Mouse (Mus musculus) layer of hippocampus, adult 8-10 months (tissue): ENCODE results near the gene Ccdc117. TPM values are rescaled to one million over a fixed set of nuclear protein-coding genes. Genes with fewer than 3 reads are reported as not detected.
A peak's percentile ranks its signal among the peaks of the same experiment; 100 is the strongest.
"Not testable (repeated sequence)": the region's sequence is repeated elsewhere in the genome, so short reads cannot be mapped to it uniquely, and the experiment has no call there.

Source experiments
- DNase-seq, 2 experiments: peaks; one replicate each; pipeline ENCODE4 v3.0.0; 2022; ENCODE audit warnings: low spot score in 2 of 2
- total RNA-seq, 4 experiments: library from RNA; stranded (reverse); gene quantifications; 2 replicates each; pipeline ENCODE4 v1.2.4; 2022

Ccdc117 gene
- total RNA-seq, 4 experiments from 2014 or later: 13.3 to 18.4 (median 15.2) TPM

DNA sequence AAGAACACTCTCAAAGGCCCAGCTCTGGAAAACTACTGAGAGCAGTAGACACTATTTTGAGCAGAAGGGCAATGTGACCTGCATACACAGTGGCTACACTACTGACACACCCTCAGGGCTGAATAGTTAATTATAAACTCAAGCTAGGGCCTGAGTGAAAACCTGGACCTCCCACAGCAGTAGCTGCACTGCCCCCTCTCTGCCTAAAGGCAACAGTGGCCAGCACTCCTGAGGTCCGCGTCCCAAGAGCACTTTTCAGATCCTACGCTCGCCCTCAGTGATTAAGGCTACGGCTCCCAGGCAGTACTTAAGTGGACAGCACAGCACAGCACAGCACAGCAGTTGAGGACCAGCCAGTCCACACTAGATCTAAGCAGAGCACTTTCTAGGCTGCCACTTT lies 8.9 kb downstream of the Ccdc117 start:
- no peak for DNase-seq

DNA sequence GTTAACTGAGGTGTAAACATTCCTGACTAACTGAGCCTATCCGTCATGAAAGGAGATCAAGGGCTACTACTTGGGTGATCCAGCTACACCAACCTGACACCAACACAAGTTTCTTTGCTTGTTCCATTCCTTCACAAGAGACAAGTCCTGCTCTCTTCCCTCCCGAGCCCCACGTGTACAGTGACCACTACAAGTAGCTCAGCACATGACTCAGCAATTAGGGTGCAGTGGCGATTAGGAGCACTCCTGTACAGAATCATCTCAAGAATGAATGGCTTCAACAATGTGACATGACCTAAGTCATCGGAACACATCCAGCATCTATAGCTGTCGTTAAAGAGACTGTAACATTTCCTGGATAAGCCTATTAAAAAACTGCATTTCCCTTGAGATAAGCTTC lies 11.3 kb downstream of the Ccdc117 start:
- no peak for DNase-seq

DNA sequence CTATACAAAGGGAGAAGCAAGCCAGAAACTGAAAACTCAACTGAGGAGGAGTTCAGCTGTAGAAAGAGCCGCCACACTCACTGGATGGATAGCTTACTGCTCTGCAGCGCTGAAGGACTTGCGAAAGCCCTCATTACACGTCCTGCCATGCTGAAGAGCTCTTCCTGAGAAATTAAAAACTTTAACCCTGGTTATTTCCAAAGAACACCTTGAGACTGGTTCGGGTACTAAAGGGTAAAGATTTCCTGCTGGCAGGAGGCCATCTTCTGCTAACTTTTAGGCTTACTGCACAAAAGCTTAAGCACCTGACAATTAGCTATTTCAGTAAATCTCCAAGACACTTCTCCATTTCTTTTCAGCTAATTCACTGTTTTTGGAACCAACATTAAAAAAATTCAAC lies 11.8 kb downstream of the Ccdc117 start:
- no peak for DNase-seq

DNA sequence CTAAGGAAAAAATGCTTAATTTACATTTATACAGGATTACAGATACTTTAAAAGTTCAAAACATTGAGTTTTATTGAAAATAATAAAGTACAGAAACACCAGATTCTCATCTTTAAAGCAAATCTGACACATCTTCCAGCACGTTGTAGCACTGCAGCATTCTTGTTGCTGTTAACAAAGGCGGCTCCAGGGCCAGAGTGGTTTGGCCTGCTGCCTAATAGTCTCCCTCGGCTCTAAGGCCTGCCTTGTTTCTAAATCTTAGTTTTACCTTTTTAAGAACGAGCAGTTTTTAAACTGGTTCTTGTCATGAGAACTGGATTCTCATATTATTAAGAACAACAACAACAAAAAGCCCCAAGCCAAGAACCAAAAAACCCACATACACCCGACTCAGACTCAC lies 13.1 kb downstream of the Ccdc117 start:
- DNase-seq: no peak

DNA sequence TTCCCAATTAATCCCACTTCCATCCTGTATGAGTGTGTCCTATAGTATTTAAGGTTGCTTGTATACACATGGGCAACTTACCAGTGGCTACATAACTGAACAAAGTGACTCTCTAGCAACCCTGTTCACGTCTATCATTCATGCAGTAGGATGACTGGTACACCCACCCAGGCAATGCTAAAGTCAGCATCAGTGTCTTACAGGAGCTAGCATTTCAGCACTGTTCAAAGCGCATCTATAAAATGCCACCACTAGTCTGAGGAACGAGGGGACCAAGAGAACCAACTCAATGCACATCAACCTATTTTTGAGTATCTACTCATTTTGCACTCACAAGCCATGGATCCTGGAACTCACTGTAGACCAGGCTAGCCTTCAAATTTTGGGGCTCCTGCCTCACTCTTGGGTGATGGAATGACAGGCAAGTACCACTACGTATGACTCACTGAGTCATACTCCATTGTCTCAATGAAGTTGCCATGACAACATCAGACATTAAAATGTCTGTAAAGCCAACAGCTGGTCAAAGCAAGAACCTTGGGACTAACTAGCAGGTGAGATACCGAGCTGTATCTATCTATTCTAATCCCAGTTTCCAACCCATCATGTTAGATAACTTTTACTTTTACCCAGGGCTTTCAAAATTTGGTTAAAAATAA lies 14.0 kb downstream of the Ccdc117 start:
- no peak for DNase-seq

DNA sequence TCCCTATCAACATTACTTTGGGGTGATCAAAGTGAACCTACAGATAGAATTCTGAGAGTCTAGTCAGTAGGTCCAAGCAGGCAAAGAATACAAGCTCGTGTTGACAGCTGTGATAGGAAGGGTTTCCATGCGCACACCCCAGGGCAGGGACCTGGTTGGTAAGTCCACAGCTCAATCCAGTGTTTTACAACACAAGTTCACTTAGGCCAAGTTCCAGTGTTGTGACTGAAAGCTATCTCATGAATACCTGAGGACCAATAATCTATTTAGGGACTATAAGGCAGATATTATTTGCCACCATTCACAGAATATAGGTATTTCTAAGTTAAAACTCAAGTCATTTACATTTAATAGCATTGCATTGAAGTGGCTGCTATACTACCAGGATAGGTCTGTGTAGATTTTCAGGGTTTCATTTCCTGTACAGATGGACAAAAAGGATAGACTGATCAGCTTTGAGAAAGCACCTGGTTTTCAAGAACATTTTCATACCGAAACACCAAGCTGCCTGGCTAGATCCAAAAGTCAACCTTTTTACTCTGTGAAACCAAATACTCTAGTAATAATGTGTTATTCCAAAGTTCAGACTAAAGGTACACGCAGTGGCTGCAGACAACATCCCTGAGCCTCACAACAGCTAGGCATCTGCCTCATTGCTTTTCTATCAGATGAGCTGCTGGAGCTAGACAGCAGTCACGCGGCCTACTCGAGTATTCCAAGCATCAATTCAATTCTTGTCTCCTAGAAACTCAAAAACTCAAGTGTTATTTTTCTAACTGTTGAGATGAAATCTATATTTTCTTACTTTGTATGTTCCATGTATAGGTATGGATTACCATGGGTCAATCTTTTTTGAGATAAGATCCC lies 15.2 kb downstream of the Ccdc117 start:
- DNase-seq: no peak

DNA sequence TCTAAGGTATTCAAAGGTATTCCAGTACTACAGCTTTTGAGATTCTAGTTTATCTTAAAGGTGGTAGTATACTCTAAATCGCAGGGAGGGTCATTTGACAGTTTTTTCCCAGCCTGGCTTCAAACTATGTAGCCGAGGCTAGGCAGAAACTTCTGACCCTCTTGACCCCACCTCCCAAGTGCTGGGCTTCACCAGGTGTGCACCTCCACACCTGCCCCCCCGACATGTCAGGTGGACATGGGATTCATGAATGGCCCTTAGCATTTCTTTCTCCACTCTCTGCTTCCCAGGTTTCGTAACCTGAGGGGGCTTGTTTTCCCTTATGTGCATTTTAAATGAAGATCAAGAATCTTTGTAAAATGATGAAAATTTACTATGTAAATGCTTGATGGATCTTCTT lies 16.6 kb downstream of the Ccdc117 start:
- DNase-seq: no peak

DNA sequence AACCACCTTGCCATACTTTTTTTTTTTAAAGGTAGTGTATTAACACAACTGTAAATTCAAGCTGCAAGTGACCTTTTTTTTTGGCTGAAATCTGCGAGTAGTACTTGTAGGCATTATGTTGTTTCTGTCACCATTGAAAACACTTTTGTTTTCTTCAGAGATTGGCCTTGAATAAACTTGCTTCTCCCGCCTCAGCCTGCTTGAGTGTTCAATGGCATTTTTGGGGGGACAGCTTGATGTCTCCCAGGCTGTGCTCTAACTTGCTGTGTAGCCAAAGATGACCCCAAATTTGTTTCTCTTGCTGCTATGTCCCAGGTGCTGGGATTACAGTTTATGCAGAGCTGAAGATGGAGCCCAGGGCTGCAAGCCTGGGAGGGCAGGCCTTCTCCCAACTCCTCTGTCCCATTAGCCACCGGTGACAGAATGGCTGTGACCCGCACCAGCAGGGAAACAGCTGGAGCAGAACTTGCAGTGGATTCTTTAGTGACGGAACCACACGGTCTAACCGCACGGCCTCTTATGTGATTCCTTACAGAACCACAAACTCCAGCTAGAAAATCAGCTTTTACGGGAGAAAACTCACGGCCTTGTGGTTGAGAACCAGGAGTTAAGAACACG lies 19.1 kb downstream of the Ccdc117 start:
- DNase-seq: no peak

DNA sequence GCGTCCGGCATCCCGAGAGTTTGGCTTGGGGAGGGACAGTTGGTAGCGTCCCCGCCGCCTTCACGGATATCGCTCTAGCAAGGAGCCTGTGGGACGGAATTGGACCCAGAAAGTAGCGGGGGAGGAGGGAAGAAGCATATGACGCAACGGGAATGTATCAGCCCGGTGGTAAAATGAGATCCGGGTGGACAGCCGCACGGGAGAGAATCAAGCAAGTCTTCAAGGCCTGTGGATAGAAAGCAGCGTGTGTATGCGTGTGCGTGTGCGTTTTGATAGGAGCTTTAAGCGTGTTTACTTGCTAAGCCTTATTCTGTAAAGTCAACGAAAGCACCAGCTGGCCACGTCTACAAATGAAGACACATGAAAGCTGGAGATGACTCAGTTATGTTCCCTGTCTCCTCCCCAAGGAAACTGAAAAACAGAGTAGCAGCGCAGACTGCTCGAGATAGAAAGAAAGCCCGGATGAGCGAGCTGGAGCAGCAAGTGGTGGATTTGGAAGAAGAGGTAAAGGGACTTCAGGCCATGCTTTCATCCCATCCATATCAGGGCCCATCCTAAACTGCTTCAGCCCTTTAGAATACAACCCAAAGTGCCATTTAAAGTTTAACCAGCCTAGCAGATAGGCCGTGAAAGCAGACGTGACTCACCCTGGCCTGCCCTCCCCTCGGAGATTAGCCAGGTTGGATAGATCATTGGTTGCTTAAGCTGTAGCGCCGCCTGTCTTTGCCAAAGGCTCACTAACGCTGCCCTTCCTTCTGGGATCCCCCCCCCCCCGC lies 20.3 kb downstream of the Ccdc117 start:
- DNase-seq: peak; percentile 61 to 72

DNA sequence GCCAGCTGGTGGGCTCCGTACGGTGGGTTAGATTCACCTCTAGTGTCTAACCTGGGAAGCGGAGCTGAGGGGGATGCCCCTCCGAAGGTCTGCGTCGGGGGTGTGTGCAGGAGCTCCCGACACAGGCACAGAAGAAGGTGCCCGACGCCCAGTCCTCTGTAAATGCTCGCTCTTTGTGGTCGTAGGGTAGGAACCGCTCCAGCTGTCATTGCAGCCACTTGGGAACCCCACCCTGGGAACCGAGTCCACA lies 20.8 kb downstream of the Ccdc117 start:
- no peak for DNase-seq

DNA sequence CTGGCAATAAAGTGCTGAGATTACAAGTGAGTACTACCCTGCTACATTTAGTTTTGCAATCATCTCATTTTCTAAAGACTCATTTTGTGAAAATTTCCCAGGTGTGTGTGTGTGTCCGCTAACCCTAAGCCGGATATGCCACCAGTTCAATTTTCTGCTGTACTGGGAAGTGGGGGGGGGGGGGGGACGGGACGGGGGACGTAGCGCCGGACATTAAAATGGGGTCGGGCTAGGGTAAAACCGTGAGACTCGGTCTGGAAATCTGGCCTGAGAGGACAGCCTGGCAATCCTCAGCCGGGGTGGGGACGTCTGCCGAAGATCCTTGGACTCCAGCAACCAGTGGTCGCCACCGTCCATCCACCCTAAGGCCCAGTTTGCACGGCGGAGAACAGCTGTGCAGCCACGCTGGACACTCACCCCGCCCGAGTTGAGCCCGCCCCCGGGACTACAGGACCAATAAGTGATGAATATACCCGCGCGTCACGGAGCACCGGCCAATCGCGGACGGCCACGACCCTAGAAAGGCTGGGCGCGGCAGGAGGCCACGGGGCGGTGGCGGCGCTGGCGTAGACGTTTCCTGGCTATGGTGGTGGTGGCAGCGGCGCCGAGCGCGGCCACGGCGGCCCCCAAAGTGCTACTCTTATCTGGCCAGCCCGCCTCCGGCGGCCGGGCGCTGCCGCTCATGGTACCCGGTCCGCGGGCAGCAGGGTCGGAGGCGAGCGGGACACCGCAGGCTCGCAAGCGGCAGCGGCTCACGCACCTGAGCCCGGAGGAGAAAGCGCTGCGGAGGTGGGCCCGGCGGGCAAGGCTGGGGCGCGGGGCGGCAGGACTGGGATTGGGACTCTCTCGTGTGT lies 21.3 kb downstream of the Ccdc117 start, which contains the start of gene Xbp1:
Gene Xbp1, plus strand, starts transcription at position 248 of the 854 bp plus-strand sequence.
- peak; percentile 95 to 98 for DNase-seq

DNA sequence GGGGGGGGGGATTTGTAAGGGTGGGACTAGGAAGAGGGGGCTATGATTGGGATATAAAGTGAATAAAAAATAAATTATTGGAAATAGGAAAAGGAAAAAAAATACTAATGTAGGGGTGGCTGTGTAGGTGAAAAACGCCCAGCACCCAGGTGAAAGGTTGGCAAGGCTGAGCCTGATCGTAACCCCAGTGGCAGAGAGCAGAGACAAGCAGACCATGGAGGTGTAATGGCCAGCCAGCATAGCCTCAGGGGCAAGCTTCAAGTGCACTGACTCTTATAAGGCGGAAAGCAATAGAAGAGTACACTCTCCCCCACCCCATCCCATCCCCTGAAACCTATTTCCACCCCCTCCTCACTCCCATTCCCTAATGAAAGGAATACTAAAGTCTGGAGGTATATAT lies 22.3 kb downstream of the Ccdc117 start:
- DNase-seq: no peak

DNA sequence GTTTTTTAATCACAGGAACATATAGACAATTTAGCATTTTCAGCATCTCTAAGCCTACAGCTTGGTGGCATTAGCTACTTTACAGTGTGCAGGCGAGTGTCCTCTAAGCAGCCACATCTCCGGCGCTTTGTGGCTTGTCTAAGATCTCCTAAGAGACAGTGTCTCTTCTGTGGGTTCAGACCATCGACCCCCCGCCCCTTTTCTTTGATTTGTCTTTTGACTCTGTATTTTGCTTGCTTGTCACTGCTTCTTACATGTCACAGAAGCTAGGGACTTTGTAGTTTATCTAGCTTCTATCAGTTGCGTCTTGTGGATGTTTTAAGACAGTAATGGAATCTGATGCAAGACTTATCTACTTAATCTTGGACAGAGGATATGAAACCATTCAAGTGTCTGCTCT lies 24.6 kb downstream of the Ccdc117 start:
- no peak for DNase-seq

DNA sequence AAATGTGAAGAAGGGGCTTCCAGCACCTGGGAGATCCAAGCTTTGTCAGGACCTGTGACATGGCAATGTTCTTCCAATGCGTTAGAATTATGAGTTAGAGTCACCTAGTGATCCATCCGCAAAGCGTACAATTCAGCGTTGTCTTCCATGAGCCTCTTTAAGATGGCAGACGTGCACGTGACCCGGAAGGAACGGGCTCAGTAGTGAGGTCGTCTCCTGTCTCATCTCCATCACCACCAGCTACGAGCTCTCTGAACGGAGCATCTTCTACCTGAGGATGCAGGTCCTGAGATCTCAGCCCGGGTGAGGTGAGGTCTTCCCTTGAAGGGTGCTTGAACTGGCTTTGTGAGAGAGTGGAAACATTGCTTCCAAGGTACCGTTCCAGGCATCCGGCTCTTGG lies 25.4 kb downstream of the Ccdc117 start:
- DNase-seq: no peak

DNA sequence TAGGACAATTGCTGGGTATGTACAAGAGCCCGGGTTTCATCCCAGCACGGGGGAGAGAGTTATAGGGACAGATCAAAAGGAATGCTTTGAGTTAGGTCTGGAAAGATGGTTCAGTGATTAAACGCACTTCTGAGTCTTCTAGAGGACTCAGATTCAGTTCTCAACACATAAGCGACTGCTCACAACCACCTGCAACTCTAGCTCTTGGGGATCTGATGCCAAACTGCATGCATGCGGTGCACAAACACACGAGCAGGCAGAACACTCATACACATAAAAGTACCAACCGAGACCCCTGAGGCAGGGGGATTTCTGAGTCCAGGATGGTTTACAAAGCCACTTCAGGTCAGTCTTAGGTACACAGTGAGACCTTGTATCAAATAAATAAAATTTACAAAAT lies 25.8 kb downstream of the Ccdc117 start:
- no peak for DNase-seq

DNA sequence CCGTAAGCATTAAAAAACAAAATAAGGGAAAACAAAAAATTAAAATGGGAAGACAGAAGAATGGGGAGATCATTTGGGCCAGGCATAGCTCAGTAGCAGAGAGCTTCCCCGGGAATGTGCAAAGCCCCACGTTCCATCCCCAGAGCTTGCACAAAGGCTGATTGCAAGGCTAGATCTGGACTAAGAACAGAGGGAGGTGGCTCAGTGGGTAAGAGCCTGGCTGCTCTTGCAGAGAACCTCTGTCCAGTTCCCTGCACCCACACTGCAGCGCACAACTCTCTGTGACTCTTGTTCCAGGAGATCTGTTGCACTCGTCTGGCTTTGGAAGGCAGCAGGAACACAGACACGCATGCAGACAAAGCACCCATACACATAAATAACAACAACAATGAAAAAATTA lies 26.3 kb downstream of the Ccdc117 start:
- DNase-seq: no peak

DNA sequence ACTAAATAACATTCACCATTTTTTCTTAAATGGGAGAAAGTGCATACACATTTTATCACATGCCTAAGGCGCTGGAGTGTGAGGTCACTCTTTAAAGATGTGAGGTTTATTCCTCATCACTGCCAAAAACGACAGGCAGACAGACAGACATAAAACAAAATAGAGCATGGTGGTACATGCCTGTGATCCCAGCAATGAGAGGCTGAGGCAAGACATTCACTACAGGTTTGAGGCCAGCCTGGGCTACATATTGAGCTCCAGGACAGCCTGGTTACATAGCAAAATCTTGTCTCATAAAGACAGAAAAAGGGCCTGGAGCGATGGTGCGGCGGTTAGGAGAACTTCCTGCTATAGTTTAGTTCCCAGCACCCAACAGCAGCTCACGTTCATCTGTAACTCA lies 26.8 kb downstream of the Ccdc117 start:
- no peak for DNase-seq

DNA sequence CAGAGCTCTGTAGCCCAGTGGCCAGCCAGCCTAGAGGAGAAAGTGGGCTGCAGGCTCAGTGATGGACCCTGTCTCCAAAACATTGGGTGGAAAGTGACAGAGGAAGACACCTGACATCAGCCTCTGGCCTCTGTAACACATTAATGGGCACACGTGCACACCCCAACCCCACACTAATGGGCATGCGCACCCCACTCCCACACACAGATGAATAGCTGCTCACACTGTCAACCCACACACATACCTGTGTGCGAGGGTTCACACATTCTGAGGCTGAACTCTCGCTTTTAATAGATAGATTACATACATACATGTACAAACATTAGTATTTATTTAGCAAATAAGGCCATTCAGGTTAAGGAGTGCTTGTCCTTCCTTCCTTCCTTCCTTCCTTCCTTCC lies 27.9 kb downstream of the Ccdc117 start:
- no peak for DNase-seq

DNA sequence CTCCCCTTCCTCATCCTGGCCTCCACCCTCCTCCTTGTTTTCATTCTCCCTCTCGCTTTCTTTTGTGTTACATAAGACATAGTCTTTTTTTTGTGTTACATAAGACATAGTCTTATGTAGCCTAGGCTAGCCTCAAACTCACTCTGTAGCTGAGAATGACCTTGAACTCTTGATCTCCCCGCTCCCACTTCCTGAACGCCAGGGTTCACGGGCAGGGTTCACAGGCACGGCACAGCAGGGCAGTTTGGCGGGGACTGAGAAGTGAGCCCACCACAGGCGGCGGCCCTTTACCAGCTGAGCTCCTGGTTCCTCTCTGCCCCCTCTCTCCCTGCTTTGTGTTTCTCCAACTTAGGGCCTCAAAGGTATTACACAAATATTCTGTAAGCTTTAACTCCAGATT lies 29.0 kb downstream of the Ccdc117 start:
- DNase-seq: no peak

DNA sequence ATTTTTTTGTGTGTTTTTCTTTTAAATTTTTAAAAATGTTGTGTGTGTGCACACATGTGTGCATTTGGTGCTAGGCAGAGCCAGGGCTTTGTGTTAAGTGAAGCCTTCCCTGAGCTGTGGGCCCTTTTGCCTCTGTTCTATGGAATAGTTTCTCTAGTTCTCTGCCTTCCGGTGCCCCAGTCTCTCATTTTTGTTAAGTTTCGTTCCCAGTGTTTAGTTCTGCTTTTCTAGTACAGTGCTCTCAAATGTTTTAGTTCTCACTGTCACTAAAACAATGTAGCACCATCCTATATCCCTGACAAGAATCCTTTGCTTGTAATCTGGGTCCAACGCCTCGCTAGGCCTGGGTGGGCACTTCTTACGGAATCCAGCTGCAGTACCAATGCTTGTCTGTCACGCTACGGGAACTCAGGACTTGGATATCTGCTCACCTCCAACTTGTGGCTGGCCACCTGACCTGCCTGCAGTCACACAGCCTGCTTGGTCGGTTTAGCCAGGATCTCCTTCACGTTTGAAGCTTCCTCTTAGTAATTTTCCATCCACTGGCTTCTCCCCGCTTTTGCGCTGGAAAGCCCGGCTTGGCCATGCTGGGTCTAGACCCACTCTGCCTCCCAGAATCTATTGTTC lies 29.8 kb downstream of the Ccdc117 start:
- no peak for DNase-seq

DNA sequence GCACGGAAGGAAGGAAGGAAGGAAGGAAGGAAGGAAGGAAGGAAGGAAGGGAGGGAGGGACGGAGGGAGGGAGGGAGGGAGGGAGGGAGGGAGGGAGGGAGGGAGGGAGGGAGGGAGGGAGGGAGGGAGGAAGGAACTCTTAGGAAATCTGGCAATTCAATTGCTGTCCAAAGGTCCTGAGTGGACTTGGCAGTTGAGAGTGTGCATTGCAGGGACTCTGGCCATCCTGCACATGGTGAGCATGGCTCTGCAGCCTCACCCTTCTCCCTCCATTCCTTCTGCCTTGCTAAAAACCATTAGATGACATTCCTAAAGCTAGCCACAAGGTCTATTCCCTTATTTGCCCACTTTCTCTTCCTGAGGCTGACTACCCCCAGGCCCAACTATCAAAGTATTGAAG lies 31.3 kb downstream of the Ccdc117 start:
- not testable (repeated sequence) for DNase-seq
